Mouse (Mus musculus) heart, postnatal 0 days (tissue): Measurements from ENCODE around the gene Wbp2.

Source experiments
- CTCF ChIP-seq: IDR thresholded peaks from 2 replicates; pipeline ENCODE4 v1.5.1; 2016; ENCODE audit warnings: antibody characterized with exemption, control low read depth, low read depth
- EP300 ChIP-seq: IDR thresholded peaks from 2 replicates; pipeline ENCODE4 v1.6.1; 2016; ENCODE audit warnings: antibody characterized with exemption, low read depth

DNA sequence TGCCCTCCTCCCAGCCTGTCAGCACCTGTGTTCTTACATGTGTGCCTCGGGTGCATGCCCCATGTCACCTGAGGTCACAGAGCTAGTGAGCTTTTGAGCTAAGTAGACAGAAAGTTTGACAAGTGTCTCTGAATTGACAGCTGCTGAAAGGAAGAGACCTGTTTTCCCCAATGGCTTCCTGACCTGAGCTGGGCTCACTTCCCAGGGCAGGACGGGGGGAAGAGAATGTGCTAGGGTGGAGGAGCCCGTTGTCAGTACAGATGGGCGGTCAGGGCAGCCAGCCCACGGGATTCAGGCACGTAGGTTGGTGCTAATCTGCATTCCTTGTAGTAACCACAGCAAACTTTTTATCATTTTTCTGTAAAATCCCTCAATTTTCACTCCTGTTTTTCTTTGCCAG, 46.2 kb downstream of the Wbp2 start:
- TF ChIP-seq CTCF, result no peak
- no peak for TF ChIP-seq EP300
